Mouse (Mus musculus) frontal cortex, postnatal 14 days (tissue): Measurements from ENCODE around the gene Rnf225.
"Not testable (repeated sequence)": the region's sequence is repeated elsewhere in the genome, so short reads cannot be mapped to it uniquely, and the experiment has no call there.

Source experiments
- DNase-seq, 2 experiments: peaks; one replicate each; pipeline ENCODE4 v3.0.0; 2022; ENCODE audit warnings: low spot score in 2 of 2

Gene Rnf225

DNA sequence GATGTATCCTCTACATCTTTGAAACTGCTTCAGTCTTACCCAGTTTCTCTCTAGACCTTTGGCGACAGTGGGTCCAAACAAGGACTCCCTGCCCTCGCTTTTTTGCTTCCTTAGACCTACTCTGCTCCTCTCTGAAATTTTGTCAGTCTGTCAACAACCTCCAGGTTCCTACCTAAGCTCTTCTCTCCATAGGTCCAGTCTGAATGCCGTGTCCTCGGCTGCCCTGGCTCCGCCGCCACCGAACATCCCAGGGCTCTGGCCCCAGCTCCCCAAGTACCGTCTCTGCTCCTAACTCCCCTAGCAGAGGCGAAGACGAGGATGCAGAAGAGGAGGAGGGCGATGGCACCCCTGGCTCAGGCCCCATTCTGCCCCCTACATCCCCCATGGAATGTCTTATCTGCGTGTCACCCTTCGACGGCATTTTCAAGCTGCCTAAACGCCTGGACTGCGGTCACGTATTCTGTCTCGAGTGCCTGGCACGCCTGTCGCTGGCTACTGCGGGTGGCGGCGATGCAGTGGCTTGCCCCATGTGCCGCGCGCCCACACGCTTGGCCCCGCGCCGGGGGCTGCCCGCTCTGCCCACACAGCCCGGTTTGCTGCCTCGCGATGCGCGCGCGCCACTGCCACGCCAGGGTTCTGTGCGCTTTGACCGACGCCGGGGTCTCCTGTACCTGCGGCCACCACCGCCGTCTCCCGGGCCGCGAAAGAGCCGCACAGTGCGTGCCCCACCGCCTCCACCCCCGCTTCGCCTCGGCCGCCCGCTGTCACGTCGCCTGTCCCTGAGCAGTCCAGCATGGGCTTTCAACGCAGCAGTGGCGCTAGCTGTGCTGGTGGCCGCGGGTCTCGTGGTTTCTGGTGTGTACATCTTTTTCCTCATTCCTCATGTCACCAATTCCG is 725 bp downstream of the Rnf225 start:
- DNase-seq = peak in 1 of 2 experiments; percentile 30

- no peak for DNase-seq
Measured at GRCm38 (mm10) chr7:12933615-12934140, 6.5 kb downstream of the Rnf225 start.

DNA sequence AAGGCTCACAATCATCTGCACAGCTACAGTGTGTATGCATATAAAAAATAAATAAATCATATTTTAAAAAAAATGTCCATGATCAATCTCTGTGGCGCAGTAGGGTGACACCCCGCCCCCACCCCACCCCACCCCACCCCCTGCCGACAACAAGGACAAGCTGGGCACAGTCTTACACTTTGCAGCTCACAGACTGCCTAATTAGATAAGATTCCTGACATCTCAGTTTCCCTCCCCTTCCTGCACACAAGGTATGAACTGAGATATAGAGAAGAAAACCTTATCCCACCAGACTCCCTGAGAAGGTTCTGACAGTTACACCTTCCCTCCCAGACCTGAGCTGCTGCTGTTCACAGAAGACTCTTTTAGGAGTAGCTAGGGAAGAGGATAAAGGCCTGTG is 7.6 kb downstream of the Rnf225 start:
- DNase-seq = no peak

DNA sequence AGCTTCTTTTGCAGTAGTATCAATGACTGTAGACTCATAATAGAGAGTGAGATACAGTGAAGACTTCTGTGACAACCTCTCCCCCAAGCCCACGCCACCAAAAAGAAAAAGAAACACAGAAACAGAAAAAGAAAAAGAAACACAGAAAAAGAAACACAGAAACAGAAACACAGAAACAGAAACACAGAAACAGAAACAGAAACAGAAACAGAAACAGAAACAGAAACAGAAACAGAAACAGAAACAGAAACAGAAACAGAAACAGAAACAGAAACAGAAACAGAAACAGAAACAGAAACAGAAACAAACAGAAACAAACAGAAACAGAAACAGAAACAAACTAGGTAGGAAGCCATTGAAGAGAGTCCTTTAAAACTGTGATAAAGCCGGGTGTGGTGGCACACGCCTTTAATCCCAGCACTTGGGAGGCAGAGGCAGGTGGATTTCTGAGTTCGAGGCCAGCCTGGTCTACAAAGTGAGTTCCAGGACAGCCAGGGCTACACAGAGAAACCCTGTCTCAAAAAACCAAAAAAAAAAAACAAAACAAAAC is 10.1 kb downstream of the Rnf225 start:
- DNase-seq = not testable (repeated sequence)

DNA sequence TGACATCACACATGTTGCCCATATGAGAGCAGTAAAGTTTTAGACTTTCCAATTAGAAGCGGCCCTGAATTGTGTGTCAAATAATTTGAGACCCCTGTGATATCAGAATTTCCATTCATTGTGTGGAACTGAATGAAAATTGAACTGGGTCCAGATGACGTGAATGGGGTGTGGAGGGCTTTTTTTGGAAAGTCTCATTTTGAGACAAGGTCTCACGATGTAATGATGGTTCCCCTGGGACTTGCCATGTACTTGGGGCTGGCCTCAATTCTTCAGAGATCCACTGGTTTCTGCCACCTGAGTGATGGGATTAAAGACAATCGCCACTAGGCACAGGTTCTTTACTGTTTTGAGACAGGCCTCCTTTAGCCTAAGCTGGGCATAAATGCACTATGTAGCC is 13.4 kb downstream of the Rnf225 start:
- DNase-seq = no peak

DNA sequence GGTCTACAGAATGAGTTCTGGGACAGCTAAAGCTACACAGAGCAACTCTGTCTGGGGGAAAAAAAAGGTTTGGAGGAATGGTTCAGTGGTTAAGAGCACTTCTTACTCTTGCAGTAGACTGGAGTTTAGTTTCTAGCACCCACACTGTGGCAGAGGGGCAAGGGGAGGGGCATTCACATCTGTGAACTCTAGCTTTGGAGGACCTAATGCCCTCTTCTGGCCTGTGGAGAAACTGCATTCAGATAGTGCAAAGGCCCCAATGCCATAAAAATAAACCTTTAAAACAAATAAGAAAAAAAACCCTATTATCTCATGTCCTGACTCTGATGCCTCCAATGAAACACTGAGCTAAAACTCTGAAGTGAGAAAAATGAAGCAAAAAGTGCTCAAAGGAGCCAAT is 16.3 kb downstream of the Rnf225 start:
- DNase-seq = no peak

- DNase-seq = peak; percentile 92 to 96
Measured at GRCm38 (mm10) chr7:12949032-12949871, 22.0 kb downstream of the Rnf225 start.

- no peak for DNase-seq
Measured at GRCm38 (mm10) chr7:12949872-12950229, 22.6 kb downstream of the Rnf225 start.

- no peak for DNase-seq
Measured at GRCm38 (mm10) chr7:12954896-12955295, 27.7 kb downstream of the Rnf225 start.

DNA sequence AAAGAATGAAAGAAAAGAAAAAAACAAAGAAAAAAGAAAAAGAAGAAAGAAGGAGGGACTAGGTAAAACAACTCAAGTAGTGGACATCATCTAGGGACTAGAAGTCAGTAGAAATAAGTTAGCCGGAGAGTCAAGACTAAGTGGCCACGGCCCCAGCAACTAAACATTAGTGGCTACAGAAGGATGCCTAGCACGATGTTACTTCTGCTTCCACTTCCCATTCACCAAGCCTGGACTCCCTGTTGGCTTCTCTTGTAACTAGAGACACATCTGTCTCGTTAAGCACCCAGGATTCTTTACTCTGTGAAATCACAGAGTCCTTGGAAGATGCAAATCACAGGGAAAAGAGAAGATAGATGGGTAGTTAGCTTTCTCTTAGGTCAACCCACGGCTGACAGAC is 30.3 kb downstream of the Rnf225 start:
- no peak for DNase-seq

DNA sequence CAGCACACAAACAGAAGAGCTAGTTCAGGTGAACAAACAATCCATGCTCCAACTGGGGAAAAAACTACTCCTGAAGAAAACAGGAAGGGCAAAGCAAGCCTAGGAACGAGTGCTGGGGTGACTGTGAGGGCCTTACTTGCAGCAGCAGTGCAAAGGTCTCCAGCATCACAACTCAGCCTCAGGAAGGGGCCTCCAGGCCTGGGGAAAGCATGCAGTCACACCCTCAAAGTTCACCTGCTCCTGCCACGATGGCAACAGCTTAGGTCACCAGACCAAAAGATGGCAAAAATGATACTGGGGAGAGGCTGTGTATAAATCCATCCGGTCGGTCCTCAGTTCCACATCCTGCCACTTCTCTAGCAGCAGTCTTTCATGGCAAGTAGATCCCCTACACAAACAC is 31.7 kb downstream of the Rnf225 start:
- DNase-seq = no peak

- no peak for DNase-seq
Measured at GRCm38 (mm10) chr7:12959718-12960117, 32.5 kb downstream of the Rnf225 start.

DNA sequence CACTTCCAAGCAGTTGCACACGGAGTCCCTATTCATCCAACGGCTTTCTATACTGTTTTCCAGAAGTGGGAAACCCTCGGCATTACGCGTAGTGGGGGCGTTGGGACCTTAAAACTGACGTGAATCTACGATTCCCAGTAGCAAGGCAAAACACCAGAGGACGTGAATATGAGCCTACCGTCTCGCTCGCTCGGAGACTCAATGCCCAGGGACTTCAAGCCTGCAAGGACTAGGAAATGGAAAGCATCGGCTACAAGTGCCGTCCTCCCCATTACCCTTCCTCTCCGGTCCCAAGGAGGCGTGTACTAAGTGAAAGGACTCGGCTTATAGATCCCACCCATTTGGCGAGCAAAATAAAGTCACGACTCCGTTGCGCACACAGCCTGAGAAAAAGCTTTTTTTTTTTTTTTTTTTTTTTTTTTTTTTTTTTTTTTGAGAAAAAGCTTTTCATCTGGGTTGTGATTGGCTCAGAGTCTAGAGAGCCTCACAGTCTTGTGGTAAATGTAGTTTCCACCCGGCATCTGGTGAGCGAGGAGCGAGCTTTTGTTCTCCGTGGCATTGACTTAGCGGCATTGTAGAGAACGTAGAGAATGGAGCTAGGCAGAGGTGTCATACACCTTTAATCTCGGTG is 34.4 kb downstream of the Rnf225 start:
- peak; percentile 40 to 46 for DNase-seq

GRCm38 (mm10) chr7:12965678-12966091 is 38.5 kb downstream of the Rnf225 start, which contains the start of gene Zfp324:
Zfp324 (plus strand) TSS chr7:12965838.
- peak; percentile 88 to 89 for DNase-seq

DNA sequence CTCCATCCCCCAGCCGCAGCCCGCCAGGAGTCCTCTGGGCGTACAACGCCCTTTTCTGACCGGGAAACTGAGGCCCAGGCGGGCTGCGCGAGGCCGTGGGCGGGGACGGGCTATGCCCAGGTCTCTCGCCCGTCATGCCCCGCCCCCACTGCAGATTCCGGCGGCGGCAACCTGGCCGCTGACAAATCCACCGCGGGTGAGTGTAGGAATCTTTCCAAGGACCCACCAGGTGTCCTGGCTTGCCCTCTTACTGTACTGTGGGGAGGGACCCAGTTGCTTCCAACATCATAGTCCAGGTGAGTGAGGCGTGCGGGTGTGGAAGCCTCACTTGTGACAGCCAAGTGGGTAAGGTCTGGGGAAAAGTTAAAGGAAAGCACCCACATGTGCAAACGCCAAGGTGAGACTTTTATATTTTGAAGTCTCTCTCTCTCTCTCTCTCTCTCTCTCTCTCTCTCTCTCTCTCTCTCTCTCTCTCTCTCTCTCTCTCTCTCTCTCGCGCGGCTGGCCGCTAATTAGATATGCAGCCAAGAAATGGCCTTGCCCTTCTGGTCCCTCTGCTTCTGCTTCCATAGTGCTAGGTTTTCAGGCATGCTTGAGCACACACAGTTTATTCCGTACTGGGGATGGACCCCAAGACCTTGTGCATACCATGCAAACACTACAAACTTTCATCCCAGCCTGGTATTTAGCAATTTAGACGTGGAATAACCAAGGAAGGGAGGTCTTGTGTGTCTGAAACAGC is 39.1 kb downstream of the Rnf225 start:
- peak; percentile 35 to 50 for DNase-seq

DNA sequence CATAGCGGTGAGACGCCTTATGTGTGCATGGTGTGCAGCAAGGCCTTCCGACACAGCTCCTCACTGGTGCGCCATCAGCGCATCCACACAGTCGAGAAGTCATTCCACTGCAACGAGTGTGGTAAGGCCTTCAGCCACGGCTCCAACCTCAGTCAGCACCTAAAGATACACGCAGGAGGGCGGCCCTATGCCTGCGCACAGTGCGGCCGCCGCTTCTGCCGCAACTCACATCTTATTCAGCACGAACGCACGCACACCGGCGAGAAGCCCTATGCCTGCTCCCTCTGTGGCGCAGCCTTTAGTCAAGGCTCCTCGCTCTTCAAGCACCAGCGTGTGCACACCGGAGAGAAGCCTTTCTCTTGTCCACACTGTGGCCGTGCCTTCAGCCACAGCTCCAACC is 43.7 kb downstream of the Rnf225 start:
- no peak for DNase-seq

DNA sequence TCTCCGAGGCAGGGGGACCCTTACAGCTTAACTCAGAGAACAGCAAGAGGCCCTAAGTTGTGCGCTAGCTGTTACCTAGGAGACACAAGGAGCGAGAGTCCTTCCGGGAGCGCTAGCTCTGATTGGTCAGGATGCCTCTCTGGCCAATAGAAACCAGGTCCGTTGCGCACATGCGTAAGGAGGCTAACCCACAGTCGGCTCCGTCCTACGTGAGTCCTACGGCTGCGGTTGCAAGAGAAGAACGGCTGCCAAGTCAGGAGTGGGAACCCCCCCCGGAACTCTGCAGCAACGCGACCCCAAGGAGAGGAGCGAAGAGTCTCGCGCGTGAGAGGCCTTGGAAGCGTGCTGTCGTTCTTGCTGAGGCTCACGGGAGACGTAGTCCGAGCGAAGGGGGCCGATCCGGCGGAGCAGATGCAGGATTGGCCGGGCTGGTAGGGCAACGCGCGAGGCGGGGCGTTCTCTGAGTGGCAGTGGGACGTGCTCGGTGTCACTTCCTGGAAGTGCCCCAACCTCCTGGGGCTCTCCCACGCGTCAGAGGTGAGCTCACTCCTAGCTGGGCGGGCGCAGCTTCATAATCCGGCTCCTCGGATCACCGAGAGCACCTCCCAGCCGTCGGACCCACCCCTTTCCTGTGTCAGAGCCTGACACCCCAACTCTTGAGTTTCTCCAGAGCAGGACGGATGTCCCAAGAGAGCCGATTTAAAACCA is 50.6 kb downstream of the Rnf225 start, which contains the start of gene Zfp446:
TSS of gene Zfp446 (plus strand) at position 167 of the 708 bp plus-strand sequence.
- peak; percentile 97 to 98 for DNase-seq

DNA sequence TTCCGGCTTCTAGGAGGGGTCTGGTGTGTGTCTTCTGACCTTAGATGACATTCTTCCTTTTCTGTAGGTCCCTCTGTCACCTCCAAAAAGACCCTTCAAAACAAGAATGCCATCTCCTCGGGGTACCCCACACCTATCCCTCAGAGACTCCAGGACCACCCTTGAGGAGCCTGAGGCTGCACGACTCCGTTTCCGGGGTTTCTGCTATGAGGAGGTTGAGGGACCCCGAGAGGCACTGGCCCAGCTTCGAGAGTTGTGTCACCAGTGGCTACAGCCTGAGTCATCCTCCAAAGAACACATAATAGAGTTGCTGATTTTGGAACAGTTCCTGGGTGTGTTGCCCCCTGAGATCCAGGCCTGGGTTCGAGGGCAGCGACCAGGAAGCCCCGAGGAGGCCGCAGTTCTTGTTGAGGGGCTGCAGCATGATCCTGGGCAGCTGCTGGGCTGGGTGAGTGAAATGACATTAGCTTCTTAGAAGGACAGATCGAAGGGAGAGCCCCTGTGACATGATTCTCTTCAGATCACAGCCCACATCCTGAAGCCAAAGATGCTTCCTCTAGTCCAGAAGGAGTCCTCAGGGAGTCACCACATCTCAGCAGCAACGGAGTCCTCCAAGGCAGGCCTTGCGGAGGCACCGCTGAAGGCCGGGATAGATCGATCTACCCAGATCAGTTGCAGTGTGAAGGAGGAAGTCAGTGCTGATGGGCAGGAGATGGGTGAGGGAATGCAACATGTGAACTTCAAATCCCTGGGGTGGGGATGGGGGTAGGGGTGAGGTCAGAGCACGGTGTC is 51.9 kb downstream of the Rnf225 start:
- DNase-seq = no peak

DNA sequence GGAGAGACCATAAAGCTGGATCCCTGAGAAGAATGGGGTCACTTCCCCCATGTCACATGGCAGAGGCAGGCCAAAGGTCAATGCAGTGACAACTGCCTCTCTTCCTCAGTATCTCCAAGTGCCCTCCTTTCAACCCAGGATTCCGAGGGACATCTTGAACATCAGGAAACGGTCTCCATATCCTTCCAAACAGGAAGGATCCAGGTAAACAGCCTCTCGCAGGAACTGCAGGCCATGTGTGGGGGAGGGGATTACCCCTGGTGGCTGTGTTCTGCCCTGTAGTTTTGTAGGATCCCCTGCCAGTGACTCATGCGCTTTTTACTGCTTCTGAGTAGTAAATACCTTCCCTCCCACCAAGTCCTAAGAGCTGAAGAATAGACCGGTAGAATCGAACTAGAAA is 52.6 kb downstream of the Rnf225 start:
- no peak for DNase-seq
